Mouse (Mus musculus) heart, adult 2 months (tissue): ENCODE data around the gene Gmppa. TPM values are rescaled to one million over a fixed set of nuclear protein-coding genes. Genes with fewer than 3 reads are reported as not detected.

Experiments used
- DNase-seq, 2 experiments: peaks; one replicate each; pipeline ENCODE4 v3.0.0; 2021
- H3K27ac ChIP-seq: fragments of 200-600 bp; 2 replicates; pipeline ENCODE4 v1.8.1; 2022
- H3K27me3 ChIP-seq: fragments of 200-500 bp; 2 replicates; pipeline ENCODE4 v1.6.1; 2012; ENCODE audit warnings: mild to moderate bottlenecking, low read length, inconsistent platforms, mixed read lengths; ENCODE audit not compliant: control insufficient read depth, insufficient read depth
- H3K36me3 ChIP-seq: fragments of 200-500 bp; 2 replicates; pipeline ENCODE4 v1.6.1; 2012; ENCODE audit warnings: low read length, inconsistent platforms; ENCODE audit not compliant: control insufficient read depth, insufficient read depth
- H3K4me1 ChIP-seq: fragments of 200-500 bp; 2 replicates; pipeline ENCODE4 v1.6.1; 2011; ENCODE audit warnings: low read length; ENCODE audit not compliant: control insufficient read depth, insufficient read depth
- H3K4me3 ChIP-seq: fragments of 200-600 bp; 2 replicates; pipeline ENCODE4 v1.8.1; 2022
- H3K79me2 ChIP-seq: fragments of 200-500 bp; replicated peaks from 2 replicates; pipeline ENCODE4 v1.6.1; 2012; ENCODE audit warnings: mild to moderate bottlenecking, inconsistent platforms, low read length, moderate library complexity, mixed read lengths; ENCODE audit not compliant: control insufficient read depth, insufficient read depth
- H3K9ac ChIP-seq: fragments of 200-500 bp; 2 replicates; pipeline ENCODE4 v1.6.1; 2012; ENCODE audit warnings: low read depth, mild to moderate bottlenecking, control low read depth, inconsistent platforms, low read length, mixed read lengths
- CTCF ChIP-seq: fragments of 200-600 bp; IDR thresholded peaks from 2 replicates; pipeline ENCODE4 v1.8.1; 2022; ENCODE audit warnings: antibody characterized with exemption, mild to moderate bottlenecking, moderate library complexity
- EP300 ChIP-seq: fragments of 200-500 bp; IDR thresholded peaks from 2 replicates; pipeline ENCODE4 v1.6.1; 2011; ENCODE audit warnings: low read depth, low read length, control low read depth; ENCODE audit not compliant: insufficient read depth
- POLR2A ChIP-seq: fragments of 200-500 bp; IDR thresholded peaks from 2 replicates; pipeline ENCODE4 v1.6.1; 2011; ENCODE audit warnings: mild to moderate bottlenecking, low read depth, low read length, control low read depth; ENCODE audit not compliant: insufficient read depth
- WGBS: fragments of 180-500 bp; shearing (Covaris S2); methylation state at CpG from one replicate; pipeline ENCODE4 v1.1.7; 2018; 5-methylcytosine and 5-hydroxymethylcytosine counted together
- intact Hi-C: fragments of 180-260 bp; cut with DNase I; formaldehyde crosslinking; loops from one replicate; pipeline ENCODE4 v1.15.1; 2025
- polyA plus RNA-seq: library from polyadenylated mRNA; depleted of rRNA; stranded (reverse); fragments of >200 nt; gene quantifications from 2 replicates; pipeline ENCODE4 v1.2.3, GENCODE M21; 2012
- total RNA-seq, 2 experiments: library from RNA; stranded (reverse); gene quantifications; 2 replicates each; pipeline ENCODE4 v1.2.3; 2021

Gene Gmppa
- total and polyA plus RNA-seq, 3 experiments = 38.9 to 94.6 (median 39.9) TPM

- no peak for DNase-seq
- Histone ChIP-seq H3K27me3 (peaks cover 20% of the 10 kb centered on the region), H3K9ac (no peak overlapping the region), H3K36me3 (no peaks in the 10 kb centered on the region), H3K79me2 (no peaks in the 10 kb centered on the region), H3K4me1 (no peaks in the 10 kb centered on the region), H3K4me3 (no peak overlapping the region), H3K27ac (no peak overlapping the region)
- 5% methylated on average over 7 of the region's 7 CpGs for WGBS
- TF ChIP-seq CTCF = no peak
- TF ChIP-seq EP300 = no peak
- TF ChIP-seq POLR2A = no peak
- intact Hi-C loops = no loop called here
These were observed 12.3 kb downstream of the Gmppa start for GRCm38 (mm10) chr1:75448052-75448431.

- H3K9ac ChIP-seq = no peak overlapping the region
- no peak for DNase-seq
- H3K27ac ChIP-seq = no peak overlapping the region
- no peaks in the 10 kb centered on the region for H3K79me2 ChIP-seq
- no peak overlapping the region for H3K4me3 ChIP-seq
- intact Hi-C loops = no loop called here
- no peak for TF ChIP-seq EP300
- no peak for TF ChIP-seq POLR2A
- TF ChIP-seq CTCF = no peak
- H3K4me1 ChIP-seq = no peaks in the 10 kb centered on the region
- WGBS = 8% methylated on average over 14 of the region's 14 CpGs
- H3K27me3 ChIP-seq = peaks cover 20% of the 10 kb centered on the region
- H3K36me3 ChIP-seq = no peaks in the 10 kb centered on the region
These were observed 13.2 kb downstream of the Gmppa start for GRCm38 (mm10) chr1:75448937-75449336.

- no peak overlapping the region for H3K9ac ChIP-seq
These were observed 13.8 kb downstream of the Gmppa start for GRCm38 (mm10) chr1:75449377-75450135.

GRCm38 (mm10) chr1:75450314-75451005 is 14.7 kb downstream of the Gmppa start, which contains the start of gene Asic4:
TSS of gene Asic4 (plus strand) at chr1:75450436.
- H3K9ac ChIP-seq = no peak within 1 kb of the TSS

More at GRCm38 (mm10) chr1:75449377-75450135, 13.8 kb downstream of the Gmppa start:
- 18% methylated on average over 8 of the region's 8 CpGs for WGBS
- Histone ChIP-seq H3K4me3 (no peak overlapping the region), H3K36me3 (no peaks in the 10 kb centered on the region), H3K79me2 (no peaks in the 10 kb centered on the region), H3K4me1 (no peaks in the 10 kb centered on the region), H3K27ac (no peak overlapping the region), H3K27me3 (peaks cover 20% of the 10 kb centered on the region)
- no peak for DNase-seq
- no peak for TF ChIP-seq EP300
- no peak for TF ChIP-seq POLR2A
- TF ChIP-seq CTCF = no peak
- intact Hi-C loops = no loop called here

GRCm38 (mm10) chr1:75451900-75452299 is 16.2 kb downstream of the Gmppa start:
- peaks cover 21% of the 10 kb centered on the region for H3K27me3 ChIP-seq
- no peaks in the 10 kb centered on the region for H3K79me2 ChIP-seq
- TF ChIP-seq POLR2A (no peak), EP300 (no peak), CTCF (no peak)
- no peak overlapping the region for H3K9ac ChIP-seq
- H3K4me1 ChIP-seq = no peaks in the 10 kb centered on the region
- no peak for DNase-seq
- H3K27ac ChIP-seq = no peak overlapping the region
- H3K36me3 ChIP-seq = no peaks in the 10 kb centered on the region
- intact Hi-C loops = no loop called here
- 80% methylated on average over 5 of the region's 5 CpGs for WGBS
- H3K4me3 ChIP-seq = no peak overlapping the region

More at GRCm38 (mm10) chr1:75450314-75451005, 14.7 kb downstream of the Gmppa start, which contains the start of gene Asic4:
- no peaks in the 10 kb centered on the region for H3K36me3 ChIP-seq
- intact Hi-C loops = no loop called here
- no peak within 1 kb of the TSS for H3K27ac ChIP-seq
- no peaks in the 10 kb centered on the region for H3K4me1 ChIP-seq
- no peaks in the 10 kb centered on the region for H3K79me2 ChIP-seq
- 2% methylated on average over 35 of the region's 35 CpGs for WGBS
- no peak for DNase-seq
- no peak within 1 kb of the TSS for H3K4me3 ChIP-seq
- H3K27me3 ChIP-seq = peaks cover 21% of the 10 kb centered on the region
- no peak for TF ChIP-seq EP300
- no peak for TF ChIP-seq POLR2A
- no peak for TF ChIP-seq CTCF

- Histone ChIP-seq H3K4me1 (peaks cover 2% of the 10 kb centered on the region; the same call in 1 of the 2 replicates), H3K27me3 (peaks cover 15% of the 10 kb centered on the region)
- 71% methylated on average over 3 of the region's 3 CpGs for WGBS
These were observed 19.7 kb downstream of the Gmppa start for GRCm38 (mm10) chr1:75455433-75455832.

More at GRCm38 (mm10) chr1:75455433-75455832, 19.7 kb downstream of the Gmppa start:
- H3K79me2 ChIP-seq = no peaks in the 10 kb centered on the region
- intact Hi-C loops = no loop called here
- H3K9ac ChIP-seq = no peak overlapping the region
- H3K36me3 ChIP-seq = no peaks in the 10 kb centered on the region
- TF ChIP-seq POLR2A (no peak), CTCF (no peak)
- no peak overlapping the region for H3K4me3 ChIP-seq
- H3K27ac ChIP-seq = no peak overlapping the region
- no peak for DNase-seq
